Mouse (Mus musculus) adrenal gland, adult 2 months (tissue): ENCODE data around the gene Kptn. TPM values are rescaled to one million over a fixed set of nuclear protein-coding genes. Genes with fewer than 3 reads are reported as not detected.

Experiments
- DNase-seq: peaks from one replicate; pipeline ENCODE4 v3.0.0; 2021
- polyA plus RNA-seq: library from polyadenylated mRNA; depleted of rRNA; stranded (reverse); fragments of >200 nt; gene quantifications from 2 replicates; pipeline ENCODE4 v1.2.3, GENCODE M21; 2012
- total RNA-seq, 2 experiments: library from RNA; stranded (reverse); gene quantifications; 2 replicates each; pipeline ENCODE4 v1.2.3; 2021

Kptn gene
- total and polyA plus RNA-seq, 3 experiments: 16.8 to 27.0 (median 20.0) TPM

GRCm38 (mm10) chr7:16120262-16120600 lies 536 bp downstream of the Kptn start:
- no peak for DNase-seq

- no peak for DNase-seq
Measured at GRCm38 (mm10) chr7:16125829-16126228, 6.1 kb downstream of the Kptn start.

GRCm38 (mm10) chr7:16128344-16128743 lies 8.6 kb downstream of the Kptn start:
- DNase-seq: no peak

DNA sequence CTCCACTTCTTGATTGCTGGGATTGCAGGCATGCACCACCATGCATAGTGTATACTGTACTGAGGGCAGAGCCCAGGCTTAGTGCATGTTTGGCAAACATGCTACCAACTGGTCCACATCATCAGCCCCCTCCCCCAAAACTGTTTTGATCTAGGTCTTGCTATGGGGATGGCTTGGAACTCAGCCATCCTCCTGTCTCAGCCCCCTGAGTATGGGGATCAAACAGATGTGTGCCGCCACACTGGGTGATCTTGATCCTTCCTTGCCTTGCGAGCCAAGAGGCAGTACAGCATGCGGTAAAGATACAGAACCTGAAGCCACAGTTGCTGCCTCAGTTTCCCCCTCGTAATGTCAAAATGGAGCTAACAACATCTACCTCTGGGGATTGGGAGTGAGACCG lies 9.2 kb downstream of the Kptn start:
- DNase-seq: no peak

- peak; percentile 70 for DNase-seq
Measured at GRCm38 (mm10) chr7:16129421-16129845, 9.7 kb downstream of the Kptn start, which contains the start of gene Slc8a2. Slc8a2 (plus strand) TSS chr7:16129826.

GRCm38 (mm10) chr7:16129846-16130691 lies 10.4 kb downstream of the Kptn start:
- DNase-seq: no peak

DNA sequence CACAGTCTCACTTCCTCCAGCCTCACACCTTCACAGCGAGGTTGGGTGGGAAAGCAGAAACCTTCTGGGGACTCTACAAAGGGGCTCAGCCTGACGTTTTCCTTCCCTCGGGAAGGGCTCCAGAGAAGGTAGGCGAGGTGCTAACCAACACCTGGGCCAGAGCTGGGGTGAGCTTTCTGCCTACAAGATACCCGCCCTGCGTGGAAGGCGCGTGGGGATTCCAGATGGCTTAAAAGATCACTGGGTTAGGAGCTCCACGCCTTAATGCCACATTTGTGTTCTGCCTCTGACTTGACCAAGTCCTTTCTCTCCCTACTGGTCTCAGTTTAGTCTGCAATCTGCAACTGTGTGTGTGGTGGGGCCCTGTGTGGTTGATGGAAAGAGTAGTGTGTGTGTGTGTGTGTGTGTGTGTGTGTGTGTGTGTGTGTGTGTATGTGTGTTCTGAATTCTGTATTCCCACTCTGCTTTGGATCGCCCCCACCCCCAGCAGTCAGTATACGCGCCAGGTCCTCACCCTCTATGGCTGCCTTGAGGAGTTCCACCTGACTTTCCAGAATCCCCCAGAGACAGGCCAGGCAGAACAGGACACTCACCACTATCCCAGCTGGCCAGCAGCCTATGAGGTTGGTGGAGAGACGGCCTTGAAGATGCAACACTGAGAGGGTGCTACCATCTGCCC lies 11.4 kb downstream of the Kptn start:
- DNase-seq: no peak

DNA sequence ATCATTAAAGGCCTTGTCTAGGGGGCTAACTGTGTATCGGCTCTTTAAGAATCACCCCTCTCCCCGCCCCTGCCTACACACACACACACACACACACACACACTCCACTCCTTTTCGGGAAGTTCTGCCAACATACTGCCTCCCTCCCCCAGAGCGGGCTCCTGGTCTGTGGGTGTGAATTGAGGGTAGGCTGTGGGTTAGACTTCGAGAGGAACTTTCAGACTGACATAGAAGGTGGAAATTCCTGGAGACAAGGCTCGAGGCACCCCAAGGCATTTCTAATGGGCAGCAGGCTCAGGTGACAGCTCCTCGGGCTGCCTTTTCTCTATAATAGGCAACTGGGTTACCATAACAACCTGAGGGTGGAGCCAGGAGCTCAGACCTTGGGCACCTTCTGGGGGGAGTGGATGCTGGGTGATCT lies 12.5 kb downstream of the Kptn start:
- DNase-seq: no peak

GRCm38 (mm10) chr7:16132926-16133325 lies 13.2 kb downstream of the Kptn start:
- DNase-seq: no peak

DNA sequence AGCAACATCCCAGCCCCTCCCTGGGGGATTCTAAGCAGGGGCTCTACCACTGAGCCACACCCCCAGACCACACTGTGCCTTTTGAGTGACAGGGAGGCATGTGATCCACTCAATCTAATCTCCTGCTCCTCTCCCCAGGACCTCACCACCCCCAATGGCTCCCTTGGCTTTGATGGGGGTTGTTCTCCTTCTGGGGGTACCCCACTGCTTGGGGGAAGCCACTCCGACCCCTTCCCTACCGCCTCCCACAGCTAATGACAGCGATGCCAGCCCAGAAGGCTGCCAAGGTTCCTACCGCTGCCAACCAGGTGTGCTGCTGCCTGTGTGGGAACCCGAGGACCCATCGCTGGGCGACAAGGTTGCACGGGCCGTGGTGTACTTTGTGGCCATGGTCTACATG lies 14.0 kb downstream of the Kptn start:
- no peak for DNase-seq

GRCm38 (mm10) chr7:16134951-16135392 lies 15.3 kb downstream of the Kptn start:
- DNase-seq: no peak

GRCm38 (mm10) chr7:16146489-16147410 lies 27.1 kb downstream of the Kptn start:
- no peak for DNase-seq

GRCm38 (mm10) chr7:16147643-16148042 lies 27.9 kb downstream of the Kptn start:
- peak; percentile 57 for DNase-seq

DNA sequence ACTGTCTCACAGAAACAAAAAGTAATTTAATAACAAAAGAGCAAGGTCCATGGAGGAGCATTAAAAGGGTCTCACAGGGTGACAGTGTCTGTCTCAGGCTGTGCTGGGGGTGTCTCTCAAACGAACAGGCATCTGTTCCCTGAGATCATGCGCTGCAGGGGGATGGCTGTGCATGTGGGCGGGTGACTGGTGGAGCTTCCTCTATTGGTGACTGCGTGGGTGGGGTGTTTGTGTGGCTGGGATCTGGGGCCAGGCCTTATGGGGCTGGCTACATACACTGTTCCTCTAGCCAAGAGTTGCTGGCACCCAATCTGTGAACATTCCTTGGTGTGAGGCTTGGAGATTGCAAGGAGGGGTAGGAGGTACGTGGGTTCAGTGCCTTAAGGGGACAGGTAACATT lies 29.5 kb downstream of the Kptn start:
- DNase-seq: no peak

DNA sequence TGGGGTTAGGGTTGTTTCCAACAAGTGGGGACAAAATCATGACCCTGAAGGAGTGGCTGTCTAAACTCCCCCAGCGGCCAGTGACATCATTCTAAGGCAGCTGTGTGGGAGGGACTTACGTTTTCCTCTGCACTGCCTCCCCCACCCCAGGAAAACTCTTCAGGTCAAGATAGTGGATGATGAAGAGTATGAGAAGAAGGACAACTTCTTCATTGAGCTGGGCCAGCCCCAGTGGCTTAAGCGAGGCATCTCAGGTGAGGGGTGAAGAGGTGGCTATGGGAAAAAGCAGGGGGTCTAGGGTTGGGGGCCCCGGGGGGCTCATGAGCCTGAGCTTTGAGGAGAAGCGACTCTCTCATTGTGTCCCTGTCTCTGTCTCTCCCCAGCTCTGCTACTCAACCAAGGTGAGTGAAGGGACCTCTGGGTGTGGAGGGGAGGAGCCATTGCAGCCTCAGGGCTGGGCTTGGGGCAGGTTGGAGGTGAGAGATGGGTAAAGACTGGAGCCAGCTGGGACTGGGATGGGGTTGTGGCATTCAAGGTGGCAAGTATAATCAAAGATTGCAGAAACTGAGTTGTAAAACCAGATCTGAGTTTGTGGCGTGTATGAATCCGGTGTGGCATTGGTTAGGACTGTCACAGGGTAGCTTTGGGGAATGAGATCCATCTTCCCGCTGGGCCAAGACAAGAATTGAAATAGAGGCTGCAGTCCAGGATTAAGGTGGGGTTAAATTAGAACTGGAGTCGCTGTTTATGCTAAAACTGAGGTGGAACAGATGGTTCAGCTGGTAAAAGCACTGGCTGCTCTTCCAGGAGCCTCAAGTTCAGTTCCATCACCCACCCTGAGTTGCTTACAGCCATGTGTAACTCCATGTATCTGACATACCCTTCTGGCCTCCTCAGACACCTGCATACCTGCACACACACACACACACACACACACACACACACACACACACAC lies 30.8 kb downstream of the Kptn start:
- DNase-seq: no peak

GRCm38 (mm10) chr7:16153522-16153921 lies 33.8 kb downstream of the Kptn start:
- peak; percentile 25 for DNase-seq

DNA sequence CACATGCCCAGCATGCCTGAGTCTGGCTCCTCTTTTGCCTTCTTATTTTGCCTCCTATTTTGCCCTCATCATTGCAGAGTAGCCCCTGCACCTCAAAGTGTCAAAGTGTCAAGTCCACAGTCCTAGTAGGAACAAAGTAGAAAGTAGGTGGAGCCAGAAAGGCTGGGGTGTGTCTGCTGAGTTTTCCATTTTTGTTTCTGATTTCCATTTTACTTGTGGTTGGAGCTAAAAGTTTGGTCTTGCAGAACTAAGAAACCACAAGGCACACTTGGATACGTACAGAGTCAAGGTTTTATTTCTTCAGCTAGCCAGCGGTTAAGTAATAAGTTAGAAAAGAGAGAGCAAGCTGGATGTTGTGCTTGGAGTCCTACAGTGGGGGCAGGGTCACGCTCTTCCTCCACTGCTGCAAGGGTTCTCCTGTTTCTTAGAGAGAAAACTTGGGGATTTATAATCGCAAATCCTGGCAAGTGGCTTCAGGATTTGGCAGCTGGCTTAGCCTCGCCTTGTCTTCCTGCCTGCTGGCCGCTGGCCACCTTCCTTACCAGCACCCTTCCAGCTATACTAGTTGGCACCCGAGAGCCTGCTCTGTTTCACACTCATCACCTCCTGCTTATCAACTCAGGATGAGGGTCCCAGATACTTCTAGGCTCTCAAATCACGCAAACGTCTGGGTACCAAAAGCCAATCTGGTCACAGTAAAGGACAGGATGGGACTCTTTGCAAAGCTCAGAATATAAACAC lies 35.6 kb downstream of the Kptn start:
- peak; percentile 20 for DNase-seq

DNA sequence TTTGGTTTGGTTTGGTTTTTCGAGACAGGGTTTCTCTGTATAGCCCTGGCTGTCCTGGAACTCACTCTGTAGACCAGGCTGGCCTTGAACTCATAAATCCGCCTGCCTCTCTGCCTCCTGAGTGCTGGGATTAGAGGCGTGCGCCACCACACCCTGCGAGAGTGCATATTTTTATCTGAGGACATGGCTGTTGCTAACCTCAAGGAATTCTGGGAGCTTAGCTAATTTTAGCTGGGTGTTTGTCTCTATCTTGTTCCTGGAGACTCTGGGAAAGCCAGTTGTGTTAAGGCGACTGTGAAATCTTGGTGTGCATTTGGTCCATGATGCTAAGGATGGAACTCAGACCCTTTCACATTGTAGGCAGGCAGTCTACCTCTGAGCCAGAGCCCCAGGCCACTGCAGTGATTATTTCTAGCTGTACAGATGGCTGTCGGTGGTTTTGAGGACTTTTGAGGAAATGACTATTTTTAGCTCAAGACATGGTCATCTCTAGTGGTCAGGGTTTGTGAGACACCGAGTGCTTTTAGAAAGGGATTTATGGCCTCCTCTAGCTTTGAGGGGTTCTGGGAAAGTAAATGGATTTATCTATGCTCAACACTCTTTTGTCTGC lies 36.5 kb downstream of the Kptn start:
- no peak for DNase-seq

- DNase-seq: no peak
Measured at GRCm38 (mm10) chr7:16158735-16159134, 39.0 kb downstream of the Kptn start.

DNA sequence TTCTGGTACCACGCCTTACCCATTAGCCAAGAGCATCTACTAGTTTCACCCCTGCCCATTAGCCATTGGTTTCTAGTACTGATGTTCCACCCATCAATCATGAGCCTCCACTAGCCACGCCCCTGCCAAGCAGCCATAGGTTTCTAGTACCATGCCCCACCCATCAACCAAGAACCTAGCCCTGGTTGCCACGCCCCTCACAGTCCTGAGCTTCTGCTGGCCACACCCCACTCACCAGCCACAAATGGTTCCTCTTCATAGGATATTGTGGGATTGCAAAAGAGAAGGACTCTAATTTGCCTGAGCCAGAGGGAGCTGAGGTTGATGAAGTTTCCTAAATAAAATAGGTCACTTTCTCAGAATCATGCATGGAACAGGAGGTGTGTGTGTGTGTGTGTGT lies 41.0 kb downstream of the Kptn start:
- no peak for DNase-seq
